Mouse (Mus musculus): ENCODE results near the gene Zc3h6. TPM values are rescaled to one million over a fixed set of nuclear protein-coding genes. Genes with fewer than 3 reads are reported as not detected.

Zc3h6 gene
- total RNA-seq, 1 experiment from 2014 or later, result 2.5 TPM

Other genes starting within 250 kb of the Zc3h6 start
- gene Tmem87b, start 149.3 kb upstream of the Zc3h6 start, total RNA-seq (2017), result 46.5 to 73.2 TPM (median 54.2 TPM) in 3 replicates
- gene Fbln7, start 104.4 kb upstream of the Zc3h6 start, total RNA-seq (2017), result not detected in 3 replicates
- gene Zc3h8, start 23.3 kb upstream of the Zc3h6 start, total RNA-seq (2017), result 5.2 to 11.2 TPM (median 8.0 TPM) in 3 replicates
- gene Gm10762, start 323 bp downstream of the Zc3h6 start, total RNA-seq (2017), result 1.5 to 2.6 TPM in 2 of 3 replicates, not detected in the other
- not detected in 3 replicates for gene Vinac1, start 80.8 kb downstream of the Zc3h6 start, total RNA-seq (2017)
- 1.7 to 5.8 TPM (median 2.2 TPM) in 3 replicates for gene Ttl, start 98.5 kb downstream of the Zc3h6 start, total RNA-seq (2017)
- 6.4 to 20.7 TPM (median 13.2 TPM) in 3 replicates for gene Polr1b, start 133.6 kb downstream of the Zc3h6 start, total RNA-seq (2017)
- gene Chchd5, start 162.3 kb downstream of the Zc3h6 start, total RNA-seq (2017), result 1.4 to 12.5 TPM (median 5.5 TPM) in 3 replicates
- 139 to 316 TPM (median 186 TPM) in 3 replicates for gene Slc20a1, start 231.4 kb downstream of the Zc3h6 start, total RNA-seq (2017)

All from monocyte, adult 5-6 weeks (primary cell).